Mouse (Mus musculus) retina, embryonic 14.5 days (tissue): Measurements from ENCODE around the gene Alg12.
"Not testable (repeated sequence)": the region's sequence is repeated elsewhere in the genome, so short reads cannot be mapped to it uniquely, and the experiment has no call there.

ENCODE experiments used
- DNase-seq: peaks from one replicate; pipeline ENCODE4 v3.0.0-alpha.2; 2015; ENCODE audit warnings: low spot score

The Alg12 gene

DNA sequence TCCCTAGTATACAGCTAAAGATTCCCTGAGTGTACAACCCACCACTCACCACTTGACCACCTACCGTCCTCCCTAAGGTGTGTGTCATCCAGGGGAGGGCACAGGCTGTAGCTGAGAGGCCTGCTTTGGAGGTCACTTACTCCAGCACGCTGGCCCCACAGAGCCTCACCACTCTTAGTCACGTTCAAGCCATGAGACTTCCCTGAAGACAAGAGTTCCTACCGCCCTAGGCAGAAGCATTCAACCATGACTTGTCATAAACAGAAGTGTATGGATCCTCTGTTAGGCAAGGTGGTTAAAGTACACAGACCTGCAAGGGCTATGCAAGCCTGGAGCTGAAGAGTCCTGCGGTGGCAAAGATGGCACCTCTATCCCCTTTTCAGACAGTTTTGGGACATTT, 11.6 kb upstream of the Alg12 start:
- no peak for DNase-seq

- DNase-seq = no peak
Measured at GRCm38 (mm10) chr15:88829791-88830440, 10.8 kb upstream of the Alg12 start.

- peak; percentile 94 for DNase-seq
Measured at GRCm38 (mm10) chr15:88828800-88829705, 9.9 kb upstream of the Alg12 start.

DNA sequence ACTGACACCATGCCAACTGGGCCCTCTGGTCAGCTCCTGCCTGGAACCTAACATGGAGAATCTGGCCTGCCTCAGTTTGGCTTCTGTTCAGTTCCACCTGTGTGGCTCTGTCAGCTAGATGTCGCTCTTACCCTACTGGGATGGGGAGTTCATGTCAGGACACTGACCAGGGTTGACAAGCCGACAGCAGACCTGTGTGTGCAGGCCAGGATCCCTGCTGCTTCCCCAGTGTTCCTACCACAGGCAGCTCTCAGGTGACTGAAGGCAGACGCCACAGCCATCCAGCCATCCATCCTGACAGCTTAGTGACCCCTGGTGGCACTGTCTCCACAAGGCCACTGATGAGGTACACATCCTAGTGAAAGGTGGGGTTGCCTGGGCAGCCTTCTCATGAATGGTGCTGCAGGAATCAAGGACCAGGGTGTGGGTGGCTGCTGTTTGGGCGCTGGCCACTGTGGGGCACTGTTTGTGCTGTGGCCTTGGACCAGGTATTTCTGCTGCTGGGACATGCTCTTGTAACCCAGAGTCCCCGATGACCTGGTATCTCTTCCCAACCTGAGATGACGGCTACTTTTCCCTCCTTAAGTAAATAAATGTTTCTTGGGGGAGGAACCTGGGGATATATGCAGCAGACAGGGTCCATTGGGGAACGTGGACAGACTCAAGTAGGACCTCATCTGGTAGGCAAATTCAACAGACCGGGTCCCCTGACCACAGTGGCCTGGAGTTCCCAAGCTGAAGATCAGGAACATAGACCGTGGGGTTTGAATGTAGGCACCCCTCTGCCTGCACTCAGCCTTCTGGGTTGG, 9.1 kb upstream of the Alg12 start:
- DNase-seq = peak; percentile 73

DNA sequence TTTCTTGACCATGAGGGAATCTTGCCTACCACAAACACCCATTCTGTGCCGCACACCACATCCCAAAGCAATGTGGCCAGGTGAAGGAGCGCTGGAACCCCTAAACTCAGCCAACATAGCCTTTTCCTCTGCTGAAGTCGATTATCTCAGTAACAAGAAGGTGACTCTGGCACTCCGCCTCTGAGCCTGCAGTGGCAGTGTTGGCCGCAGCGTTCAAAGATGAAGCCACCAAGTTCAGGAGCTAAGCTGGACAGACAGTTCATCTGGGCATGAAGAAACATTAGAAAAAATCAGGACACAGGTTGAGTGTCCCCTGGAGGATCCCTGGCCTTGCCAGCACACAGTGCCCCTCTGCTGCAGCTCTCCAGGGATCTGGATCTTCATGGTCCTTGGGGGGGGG, 8.3 kb upstream of the Alg12 start:
- no peak for DNase-seq

- DNase-seq = no peak
Measured at GRCm38 (mm10) chr15:88823376-88823775, 4.3 kb upstream of the Alg12 start.

DNA sequence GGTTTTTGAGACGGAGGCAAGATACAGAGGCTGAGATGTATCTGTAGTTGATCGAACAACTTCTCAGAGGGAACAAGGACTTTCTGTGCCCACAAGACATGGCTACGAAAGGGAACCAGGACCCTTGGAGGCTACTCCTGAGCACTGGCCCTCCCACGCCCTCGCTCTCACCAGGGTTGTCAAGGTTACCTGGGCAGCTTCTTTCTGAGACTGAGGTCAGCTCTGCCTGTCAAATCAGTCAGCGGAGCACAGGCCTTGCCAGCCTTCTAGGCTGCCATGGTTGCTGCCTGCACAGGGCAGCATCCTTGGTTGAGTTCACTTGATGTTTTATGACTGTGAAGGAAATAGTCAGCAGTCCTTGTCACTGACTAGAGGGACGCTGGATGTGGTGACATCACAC, 3.4 kb upstream of the Alg12 start:
- no peak for DNase-seq

GRCm38 (mm10) chr15:88821403-88821802, 2.3 kb upstream of the Alg12 start:
- DNase-seq = no peak

DNA sequence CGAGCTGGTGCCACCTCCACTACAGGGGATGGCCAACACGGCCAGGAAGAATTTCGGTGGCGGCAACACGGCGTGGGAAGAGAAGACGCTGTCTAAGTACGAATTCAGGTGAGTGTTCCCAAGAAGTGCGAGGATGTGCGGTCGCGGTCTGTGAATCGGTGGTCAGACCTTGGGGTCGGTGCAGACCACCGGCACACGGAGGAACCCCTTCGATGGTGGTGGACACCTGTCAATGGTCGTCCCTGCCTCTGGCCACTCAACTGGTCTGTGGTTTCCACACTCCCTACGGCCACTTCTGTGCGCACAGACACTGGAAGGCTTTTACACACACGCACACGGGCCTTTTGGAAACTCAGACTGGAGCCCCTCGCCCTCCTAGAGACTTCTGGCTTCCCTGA, 787 bp upstream of the Alg12 start:
- no peak for DNase-seq

DNA sequence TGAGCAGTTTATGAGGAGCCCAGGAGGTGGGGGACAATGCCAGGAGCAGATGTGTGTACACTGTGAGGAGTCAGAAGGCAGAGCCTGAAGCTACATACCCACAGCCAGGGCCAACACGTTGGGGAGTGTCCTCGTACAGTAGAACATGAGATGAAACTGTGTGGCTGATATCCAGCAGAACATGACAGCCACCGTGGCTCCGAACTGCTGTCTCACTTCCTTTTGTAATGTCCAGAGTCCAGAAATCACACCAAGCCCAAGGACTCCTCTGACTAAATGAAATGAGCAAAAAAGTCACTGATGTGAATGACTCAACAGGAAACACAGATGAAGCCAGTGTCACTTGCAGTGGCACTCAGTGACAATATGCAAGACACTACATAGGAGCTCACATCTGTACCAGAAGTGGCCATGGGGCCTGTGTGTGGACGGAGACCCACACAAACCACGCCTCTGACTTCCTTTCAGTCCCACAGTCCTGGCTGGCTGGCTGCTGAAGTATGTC, 3.9 kb downstream of the Alg12 start:
- no peak for DNase-seq

DNA sequence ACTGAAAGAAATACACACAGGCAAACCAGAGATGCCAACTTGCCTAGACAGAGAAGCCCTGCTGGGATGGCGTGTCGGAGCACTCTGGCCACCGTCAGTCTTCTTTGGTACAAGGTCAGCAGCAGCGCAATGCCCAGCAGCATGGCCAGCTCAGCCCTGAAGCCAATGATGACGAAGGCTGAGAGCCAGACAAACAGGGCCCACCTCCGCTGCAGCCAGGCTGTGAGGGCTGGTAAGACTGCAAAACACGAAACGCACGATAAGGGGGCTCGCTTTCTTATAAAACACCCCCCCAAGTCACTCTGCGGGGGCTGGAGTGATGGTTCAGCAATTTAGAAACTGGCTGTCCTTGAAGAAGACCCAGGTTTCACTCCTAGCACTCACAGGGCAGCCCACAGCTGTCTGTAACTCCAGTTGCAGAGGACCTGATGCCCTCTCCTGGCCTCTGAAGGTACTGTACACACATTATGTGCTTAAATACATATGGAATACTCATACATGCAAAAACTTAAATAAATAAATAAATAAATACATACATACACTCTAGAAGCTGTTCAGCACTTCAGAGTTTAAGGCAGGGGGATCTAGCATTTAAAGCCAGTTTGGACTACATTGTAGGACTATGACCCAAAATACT, 4.6 kb downstream of the Alg12 start:
- DNase-seq = peak; percentile 42

DNA sequence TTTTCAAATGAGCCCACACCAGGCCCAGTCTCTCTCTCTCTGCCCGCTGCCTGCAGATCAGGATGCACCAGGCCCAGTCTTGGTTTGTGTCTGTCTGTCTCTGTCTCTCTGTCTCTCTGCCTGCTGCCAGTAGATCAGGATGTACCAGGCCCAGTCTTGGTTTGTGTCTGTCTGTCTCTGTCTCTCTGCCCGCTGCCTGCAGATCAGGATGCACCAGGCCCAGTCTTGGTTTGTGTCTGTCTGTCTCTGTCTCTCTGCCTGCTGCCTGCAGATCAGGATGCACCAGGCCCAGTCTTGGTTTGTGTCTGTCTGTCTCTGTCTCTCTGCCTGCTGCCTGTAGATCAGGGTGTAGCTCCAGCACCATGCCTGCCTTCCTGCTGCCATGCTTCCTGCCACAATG, 5.2 kb downstream of the Alg12 start:
- DNase-seq = not testable (repeated sequence)

DNA sequence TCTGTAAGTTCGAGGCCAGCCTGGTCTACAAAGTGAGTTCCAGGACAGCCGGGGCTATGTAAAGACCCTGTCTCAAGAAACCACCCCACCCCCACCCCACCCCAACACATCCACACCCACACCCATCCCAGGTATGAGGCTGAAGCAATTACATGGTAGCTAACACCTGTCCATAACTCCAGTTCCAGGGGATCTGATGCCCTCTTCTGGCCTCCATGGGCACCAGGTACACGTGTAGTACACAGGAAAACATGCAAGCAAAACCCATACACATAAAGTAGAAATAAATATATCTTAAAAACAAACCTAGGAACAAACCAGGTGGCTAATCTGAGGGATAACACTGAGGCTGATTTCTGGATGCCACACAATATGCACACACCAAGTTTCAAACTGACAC, 5.9 kb downstream of the Alg12 start:
- no peak for DNase-seq

GRCm38 (mm10) chr15:88810369-88810768, 8.7 kb downstream of the Alg12 start:
- DNase-seq = no peak

DNA sequence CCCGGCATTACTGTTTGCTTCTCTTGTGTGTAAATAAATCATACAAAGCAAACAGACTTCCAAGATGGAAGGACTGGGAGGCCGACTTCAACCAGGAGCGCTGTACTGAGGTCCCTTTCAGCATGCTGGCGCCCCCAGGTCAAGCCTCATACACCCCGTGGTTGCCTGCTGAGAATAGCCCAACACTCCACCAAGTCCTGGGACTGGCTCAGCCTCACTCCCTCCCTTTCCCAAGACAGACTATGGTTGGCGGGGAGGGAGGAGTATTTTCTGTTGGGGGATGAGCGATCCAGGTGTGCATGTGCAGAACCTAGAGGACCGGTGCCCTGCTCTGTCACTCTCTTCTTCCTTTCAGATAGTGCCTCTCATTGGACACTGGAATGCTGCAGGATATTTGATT, 11.0 kb downstream of the Alg12 start:
- DNase-seq = no peak

GRCm38 (mm10) chr15:88802348-88802747, 16.8 kb downstream of the Alg12 start:
- peak; percentile 9 for DNase-seq

DNA sequence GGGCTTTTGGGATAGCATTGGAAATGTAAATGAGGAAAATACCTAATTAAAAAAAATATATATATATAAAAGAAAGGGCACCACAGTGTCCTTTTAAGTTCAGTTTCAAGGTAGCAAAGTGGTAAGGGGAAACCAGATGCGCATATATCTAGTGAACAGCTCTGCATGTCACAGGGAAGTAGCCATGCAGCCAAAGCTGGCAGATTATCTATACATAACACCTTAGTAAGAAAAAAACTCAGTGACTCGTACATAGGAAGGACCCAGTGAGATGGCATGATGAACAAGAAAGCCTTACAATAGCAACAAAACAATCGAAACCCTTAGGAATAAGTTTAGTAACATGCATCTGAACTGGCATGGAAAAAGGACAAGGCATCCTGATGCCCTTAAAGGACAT, 17.2 kb downstream of the Alg12 start:
- no peak for DNase-seq

DNA sequence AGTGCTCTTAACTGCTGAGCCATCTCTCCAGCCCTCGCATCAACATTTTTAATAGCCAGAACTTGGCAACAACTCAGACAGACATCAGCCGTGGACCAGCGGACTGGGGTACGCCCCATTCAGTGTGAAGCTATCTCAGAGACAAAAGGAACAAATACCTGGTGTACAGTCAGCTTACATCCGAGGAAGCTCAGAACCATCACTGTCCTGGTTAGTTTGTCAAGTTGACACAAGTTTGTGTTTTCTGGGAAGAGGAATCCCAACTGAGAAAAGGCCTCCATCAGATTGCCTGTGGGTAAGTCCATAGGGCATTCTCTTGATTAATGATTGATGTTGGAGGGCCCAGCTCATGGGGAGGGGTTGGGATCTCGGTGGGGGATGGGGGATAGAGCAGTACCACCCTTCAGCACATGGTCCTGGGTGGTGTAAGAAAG, 18.2 kb downstream of the Alg12 start:
- no peak for DNase-seq

GRCm38 (mm10) chr15:88799950-88800371, 19.2 kb downstream of the Alg12 start:
- no peak for DNase-seq

DNA sequence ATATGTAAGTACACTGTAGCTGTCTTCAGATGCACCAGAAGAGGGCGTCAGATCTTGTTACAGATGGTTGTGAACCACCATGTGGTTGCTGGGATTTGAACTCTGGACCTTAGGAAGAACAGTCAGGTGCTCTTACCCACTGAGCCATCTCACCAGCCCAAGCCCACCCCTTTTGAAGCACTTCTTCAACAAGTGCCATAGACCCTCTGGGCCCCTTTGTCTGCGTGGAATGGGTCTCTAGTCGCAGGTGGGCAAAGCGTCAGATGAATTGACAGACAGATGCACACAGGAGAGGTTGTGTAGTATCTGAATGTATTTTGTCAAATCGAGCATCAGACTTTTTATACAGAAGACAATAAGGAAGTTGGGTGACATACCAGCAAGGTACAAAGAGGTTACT, 24.4 kb downstream of the Alg12 start:
- not testable (repeated sequence) for DNase-seq

- DNase-seq = no peak
Measured at GRCm38 (mm10) chr15:88792140-88792850, 26.8 kb downstream of the Alg12 start.
